Mouse (Mus musculus) right cerebral cortex, postnatal 14 days (tissue): Measurements from ENCODE around the gene Nudt14.

Source experiments
- DNase-seq: peaks from one replicate; pipeline ENCODE4 v3.0.0; 2022

Gene Nudt14

DNA sequence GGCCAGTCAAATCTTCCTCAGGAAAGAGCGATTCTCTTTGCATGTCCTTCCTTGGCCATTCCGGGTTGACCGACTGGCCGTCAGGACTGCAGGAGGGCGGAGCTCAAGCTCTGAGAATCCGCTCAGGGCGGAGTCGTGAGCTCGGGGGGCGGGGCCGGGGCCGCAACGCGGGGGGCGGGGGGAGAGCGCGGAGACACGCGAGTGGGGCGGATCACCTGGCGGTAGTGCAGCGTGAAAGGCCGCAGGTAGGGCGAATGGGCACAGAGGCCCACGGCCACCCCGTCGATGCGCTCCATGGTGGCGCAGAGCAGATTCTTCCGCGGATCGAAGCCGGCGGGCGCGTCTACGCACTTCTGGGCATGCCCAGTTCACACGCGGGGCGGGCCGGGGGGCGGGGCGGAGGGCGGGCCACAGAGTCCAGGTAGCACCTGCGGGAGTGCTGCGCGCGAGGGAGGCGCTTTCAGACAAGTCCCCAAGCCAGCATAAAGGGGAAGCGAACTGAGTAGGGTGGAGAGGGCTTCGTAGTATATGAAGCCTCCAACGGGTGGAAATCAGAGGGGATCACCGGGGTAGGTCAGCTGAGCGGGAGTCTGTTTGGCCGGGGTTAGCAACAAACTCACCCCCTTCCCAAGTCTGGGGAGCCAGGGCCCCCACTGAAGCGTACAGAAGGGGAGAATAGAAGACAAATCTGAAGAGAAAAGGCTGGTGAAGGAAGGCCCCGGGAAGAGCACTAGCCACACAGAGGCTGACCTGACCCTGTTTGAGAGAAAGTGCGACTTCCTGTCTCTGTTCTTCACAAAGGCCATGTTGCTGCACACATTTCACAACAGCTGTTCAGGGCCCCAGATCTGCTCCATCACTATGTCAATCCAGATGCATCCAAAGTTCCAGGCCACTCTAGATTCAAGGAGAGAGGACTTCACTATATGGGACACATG, at the start of gene Nudt14:
Nudt14 (minus strand) TSS at position 349 of the 938 bp plus-strand sequence.
- DNase-seq, result peak; percentile 60

DNA sequence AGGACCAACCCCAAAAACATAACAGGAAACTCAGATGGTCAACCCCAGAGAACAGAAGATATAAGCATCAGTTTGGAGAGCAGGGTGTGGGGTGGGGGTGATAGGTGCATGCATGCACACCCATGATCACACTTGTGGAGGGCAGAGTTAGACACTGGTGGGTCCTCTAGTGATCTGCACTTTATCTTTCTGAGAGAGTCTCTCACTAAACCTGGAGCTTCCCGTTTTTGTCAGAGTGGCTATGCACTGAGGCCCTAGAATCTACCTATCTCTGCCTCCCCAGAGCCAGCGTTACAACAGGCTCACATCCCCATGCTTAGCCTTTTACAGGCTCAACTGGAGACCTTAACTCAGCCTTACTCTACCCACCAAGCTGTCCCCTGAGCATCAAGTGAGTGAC, 49.5 kb upstream of the Nudt14 start:
- DNase-seq, result no peak

DNA sequence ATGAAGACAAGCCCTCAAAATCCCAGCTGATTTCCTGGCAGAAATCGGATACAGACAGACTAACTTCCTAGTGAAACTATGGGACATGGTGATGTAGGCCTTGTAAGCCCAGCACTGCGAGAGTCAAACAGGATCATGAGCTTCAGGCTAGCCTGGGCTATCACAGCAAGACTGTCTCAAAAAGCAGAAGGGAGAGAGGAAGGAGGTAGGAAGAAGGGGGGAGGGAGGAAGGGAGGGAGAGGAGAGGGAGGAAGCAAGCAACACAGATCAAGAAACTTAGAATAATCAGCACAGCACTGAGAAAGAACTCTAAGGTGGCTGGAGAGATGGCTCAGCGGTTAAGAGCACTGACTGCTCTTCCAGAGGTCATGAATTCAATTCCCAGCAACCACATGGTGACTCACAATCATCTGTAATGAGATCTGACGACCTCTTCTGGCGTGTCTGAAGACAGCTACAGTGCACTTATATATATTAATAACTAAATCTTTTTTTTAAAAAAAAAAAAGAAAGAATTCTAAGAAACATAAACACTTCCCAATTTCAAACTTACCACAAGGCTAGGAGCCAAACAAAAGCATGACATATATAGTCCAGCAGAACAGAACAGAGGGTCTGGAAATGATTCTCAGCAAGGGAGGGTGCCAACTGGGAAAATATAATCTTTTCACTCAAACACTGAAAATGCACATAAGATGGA, 48.9 kb upstream of the Nudt14 start:
- no peak for DNase-seq

DNA sequence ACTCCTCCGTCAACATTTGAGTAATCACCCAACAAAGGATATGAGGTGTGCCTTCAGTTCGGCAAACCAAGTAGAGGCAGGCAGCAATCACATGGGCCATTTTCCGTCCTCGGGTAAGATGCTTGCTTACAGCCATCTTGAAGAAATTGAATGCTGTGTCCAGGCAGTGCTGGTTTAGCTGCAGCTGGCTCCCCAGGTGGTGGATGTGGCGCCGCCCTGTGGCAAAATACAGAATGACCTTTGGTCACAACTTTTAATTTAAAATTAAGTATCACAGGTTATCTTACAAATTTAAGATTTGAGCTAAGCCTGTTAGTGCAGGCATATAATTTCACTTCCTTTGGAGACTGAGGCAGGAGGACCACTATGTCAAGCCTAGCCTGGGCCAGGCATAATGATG, 46.0 kb upstream of the Nudt14 start:
- DNase-seq, result no peak

DNA sequence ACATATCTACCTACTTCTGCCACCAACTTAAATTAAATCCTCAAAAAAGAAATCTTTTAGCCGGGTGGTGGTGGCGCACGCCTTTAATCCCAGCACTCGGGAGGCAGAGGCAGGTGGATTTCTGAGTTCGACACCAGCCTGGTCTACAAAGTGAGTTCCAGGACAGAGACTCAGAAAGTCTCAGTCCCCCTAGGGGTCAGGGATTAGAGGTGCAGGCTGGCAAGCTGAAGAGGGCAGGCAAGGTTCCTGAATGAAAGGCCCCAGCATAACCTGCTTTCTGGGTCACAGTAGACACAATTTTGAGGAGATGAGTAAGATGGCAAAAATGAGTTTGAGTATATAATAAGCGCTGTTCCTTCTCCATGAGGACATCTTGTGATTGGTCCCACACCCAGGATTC, 43.4 kb upstream of the Nudt14 start:
- no peak for DNase-seq

DNA sequence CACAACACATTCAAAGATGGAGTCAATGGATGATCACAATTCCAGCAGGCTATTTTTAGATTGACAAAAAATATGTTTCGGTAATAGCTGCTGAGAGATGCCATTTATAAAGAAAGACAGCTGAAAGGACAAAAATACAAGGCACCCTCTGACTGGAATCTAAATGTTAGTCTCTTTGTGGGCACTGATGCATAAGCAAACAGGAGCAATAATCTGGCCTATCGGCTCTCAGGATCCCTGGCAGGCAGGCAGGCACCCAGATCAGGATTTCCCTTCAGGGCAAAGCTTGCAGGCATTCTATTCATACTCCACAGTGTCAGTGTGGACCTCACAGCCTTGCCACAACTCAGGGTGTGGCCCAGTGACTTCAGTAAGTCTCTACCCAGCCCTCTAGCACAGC, 40.1 kb upstream of the Nudt14 start:
- DNase-seq, result no peak

DNA sequence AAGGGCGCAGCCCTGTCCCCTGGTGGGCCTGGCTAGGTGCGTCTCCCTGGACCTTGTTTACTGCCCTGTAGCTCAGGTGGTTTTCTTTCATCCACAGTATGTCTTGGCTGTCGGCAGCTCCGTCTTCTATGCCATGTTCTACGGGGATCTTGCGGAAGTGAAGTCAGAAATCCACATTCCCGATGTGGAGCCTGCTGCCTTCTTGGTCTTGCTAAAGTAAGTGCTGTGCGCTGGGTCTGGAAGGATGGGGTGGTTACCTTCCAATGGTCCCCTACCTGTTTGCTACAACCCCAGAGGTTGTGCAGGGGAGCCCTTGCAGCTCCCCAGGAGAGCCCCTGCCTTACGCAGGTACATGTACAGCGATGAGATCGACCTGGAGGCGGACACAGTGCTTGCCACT, 35.2 kb upstream of the Nudt14 start:
- no peak for DNase-seq

DNA sequence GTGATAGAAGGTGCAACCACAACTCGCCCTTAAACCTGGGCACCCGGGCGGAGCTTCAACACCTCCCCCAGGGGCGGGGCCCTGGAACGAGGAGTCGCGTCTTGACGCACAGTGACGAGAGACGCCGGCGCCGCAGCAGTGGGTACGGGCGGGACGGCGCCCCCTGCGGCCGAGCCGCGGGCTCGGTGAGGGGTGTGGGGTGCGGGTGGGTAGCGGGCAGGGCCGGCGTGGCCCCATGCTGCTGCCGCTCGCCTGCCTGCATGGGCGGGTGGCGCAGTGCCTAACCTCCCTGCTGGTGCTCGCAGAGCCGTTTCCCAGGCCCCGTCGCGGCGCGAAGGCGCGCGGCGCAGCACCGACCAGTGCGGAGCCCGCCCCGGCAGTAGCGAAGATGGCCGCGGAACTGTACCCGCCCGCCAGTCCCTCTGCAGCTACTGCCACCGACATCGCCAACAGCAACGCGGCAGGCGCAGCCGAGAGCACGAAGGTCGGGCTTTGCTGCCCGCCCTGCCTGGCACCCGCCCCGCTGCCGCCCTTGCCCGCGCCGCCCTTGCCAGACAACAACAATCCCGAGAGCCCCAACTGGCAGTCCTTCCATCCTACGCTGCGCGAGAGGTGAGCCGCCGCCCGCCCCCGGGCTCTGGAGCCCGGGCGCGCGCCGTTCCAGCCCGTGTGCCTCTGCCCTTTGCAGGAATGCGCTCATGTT, 34.6 kb upstream of the Nudt14 start, which contains the start of gene Btbd6:
Btbd6 (plus strand) TSS at position 112 of the 703 bp plus-strand sequence.
- DNase-seq, result peak; percentile 90

DNA sequence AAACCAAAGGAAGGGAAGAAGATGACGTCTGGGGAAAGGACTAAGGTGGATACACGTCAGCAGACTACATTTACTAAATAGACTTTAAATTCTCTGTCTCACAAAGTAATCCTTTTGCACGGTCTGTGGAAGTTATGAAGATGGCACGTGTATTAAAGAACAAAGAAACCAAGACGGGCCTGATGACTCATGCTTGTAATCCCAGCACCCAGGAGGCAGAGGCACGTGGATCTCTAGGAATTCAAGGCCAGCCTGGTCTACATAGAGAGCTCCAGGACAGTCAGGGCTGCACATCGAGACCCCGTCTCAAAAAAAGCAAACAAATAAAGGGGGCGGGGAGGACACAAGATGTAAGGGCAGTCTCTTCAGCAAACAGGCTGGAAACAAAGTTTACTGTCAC, 32.8 kb upstream of the Nudt14 start:
- no peak for DNase-seq

DNA sequence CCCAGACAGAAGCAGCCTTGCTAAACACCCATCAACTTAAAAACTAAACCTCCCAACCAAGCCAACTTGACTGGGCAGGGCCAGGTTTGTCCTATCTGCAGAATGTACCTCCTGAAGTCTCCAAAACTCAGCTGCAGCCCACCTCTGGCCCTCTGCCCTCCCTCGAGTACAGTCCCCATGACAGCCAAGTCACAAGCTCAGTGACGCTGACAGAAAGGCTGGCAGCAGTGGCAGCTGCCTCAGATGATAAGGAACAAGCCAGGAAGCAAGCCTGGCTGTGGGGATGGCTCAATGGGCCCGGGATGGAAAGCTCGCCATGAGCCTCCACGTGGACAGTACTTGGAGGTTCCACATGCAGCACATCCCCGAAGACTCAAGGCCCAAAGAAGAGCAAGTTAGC, 27.7 kb upstream of the Nudt14 start:
- DNase-seq, result no peak

DNA sequence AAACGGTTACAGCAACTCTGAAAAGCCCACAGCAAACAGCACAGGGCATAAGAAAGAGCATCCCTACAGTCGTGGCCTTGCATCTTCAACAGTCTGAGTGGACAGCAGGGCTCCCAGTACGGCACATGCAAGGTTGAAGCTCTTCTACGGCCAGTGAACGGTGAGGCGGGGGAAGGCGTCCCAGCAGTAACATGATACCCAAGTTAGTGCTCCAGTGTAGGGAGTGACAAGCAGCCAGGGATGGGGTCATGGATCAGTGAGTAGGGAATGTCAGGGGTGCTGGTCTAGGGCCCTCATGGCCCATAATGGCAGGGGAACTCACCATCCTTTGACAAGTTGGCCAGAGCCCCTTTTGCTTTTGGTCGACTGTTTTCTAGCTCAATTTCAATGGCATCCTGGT, 27.0 kb upstream of the Nudt14 start:
- DNase-seq, result no peak

DNA sequence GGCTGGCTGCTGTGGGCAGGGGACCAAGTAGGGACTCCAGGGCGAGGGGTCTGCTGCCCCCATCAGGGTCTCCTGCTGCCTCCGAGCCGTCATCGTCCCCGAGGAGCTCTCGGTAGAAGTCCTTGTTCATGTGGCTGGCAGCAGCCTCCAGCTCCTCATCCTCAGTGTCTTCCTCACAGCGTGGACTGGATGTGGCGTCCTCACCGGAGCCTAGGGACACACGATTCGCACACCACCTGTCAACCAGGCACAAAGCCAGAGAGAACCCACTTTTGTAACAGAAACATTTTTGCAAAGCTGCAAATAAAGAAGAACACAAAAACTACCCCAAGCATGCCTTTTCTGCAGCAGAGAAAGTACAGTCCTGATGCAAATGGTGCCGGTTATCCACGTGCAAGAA, 23.9 kb upstream of the Nudt14 start:
- DNase-seq, result no peak

DNA sequence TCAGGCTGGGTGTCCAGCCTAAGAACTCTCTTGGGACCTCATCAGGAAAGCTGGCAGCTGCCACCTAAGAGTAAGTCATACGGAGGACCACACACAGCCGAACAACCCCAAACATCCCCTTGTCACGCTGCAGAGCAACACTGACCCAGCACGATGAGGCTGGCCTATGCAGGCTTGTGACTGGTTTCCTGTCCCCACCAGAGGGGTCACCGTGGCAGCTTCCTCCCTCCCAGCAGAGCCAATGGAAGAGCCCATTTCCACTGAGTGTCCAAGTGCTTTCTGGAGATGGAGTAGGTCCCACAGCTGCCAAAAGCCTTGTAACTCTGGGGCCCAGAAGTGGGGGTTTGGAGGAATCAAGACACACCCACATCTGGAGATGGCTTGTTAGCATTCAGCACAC, 19.9 kb upstream of the Nudt14 start:
- no peak for DNase-seq

DNA sequence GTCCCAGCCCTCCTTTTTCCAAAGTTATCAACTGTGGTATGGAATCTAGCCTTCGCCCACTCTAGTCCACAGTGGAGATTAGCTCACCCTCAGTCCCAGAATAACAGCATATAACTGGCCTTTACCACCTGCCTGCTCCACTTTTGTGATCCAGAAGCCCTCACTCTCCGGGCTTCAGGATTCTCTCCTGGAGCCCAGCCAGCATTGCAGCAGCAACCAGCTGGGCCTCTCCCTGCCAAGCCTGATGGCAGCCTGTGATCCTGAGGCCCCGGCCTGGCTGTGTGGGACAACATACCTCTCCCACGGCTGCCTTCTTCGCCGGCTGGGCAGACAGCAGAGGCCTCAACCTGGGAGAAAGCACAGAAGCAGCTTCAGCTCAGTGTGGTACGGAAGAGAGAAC, 19.5 kb upstream of the Nudt14 start:
- no peak for DNase-seq

DNA sequence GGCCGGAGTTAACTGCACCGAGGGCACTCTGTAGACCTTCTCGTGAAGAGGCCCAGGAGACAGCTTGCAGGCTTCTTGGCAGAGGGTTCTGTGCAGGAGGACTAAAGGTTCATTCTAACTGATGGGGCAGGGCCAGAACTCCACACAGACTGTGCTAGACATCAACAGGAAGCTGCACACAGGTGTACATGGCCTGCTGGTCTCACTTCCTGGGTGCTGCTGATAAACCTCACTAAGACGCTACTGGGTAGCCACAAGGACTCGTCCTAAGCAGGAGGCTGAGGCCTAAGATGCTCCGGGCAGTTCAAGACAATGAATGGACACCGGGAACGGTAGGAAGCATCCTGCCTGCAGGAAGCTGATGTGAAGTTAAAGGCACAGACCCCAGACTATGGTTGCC, 17.5 kb upstream of the Nudt14 start:
- DNase-seq, result no peak

DNA sequence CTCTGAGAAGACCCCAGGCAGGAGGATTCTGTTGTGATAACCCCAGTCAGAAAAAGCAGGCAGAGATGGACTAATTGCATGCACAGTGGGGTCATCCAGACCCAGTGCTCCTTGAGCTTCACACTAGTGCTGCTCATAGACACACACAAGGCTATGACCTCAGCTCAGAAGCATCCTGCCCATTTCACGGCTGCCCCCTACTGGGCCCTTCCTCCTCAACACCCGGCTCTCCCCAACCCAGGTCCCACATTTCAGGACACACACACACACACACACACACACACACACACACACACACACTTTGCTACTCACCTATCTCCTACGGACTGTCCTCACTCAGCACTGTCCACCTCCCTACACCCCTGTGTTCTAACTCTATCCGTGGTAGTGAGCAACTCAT, 16.4 kb upstream of the Nudt14 start:
- DNase-seq, result peak; percentile 55

DNA sequence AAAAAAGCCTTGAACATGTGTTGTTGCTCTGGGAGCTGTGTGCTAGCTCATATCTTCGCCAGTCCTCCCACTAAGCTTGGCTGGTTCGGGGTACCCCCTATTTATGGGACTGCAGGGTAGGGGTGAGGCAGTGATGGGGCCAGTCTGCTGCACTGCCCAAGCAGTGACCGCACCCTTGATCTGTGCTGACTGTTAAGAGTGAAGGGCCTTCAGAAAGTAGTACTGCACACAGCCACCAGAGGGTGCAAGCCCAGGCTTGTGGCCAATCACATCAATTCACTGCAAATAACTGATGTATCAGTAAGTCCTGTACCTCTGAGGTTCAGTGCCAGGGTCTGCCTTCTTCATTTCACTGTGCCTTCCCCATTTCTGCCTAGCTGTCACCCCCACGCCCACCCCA, 13.9 kb upstream of the Nudt14 start:
- DNase-seq, result peak; percentile 75

DNA sequence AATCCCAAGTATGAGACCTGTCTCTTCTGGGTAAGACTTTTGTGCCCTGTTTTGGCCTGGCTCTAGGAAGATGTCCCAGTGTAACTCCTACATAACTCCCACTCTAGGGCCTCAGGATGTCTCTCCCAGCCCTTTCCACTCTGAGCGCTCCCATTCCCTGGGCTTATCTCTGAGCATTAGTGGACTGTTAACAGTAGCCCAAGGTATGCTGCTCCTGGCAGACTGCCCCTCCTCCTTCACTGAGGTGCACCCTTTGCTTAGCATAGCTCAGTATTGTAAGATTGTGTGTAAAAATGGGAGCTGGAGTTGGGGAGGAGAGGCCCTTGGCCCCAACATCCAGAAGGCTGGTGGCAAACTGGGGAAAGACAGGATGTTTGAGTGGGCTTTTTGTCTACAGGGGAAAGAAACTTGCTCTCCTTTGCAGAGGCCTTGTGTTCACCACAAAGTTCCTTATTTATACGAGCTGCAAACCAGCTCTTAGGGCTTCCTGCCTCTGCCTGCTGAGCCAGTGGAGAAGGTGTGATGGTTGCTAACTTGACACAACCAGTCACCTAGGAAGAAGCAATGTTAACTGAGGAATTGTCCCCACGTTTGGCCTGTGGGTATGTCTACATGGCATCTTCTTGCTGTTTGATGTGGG, 11.1 kb upstream of the Nudt14 start:
- DNase-seq, result no peak

DNA sequence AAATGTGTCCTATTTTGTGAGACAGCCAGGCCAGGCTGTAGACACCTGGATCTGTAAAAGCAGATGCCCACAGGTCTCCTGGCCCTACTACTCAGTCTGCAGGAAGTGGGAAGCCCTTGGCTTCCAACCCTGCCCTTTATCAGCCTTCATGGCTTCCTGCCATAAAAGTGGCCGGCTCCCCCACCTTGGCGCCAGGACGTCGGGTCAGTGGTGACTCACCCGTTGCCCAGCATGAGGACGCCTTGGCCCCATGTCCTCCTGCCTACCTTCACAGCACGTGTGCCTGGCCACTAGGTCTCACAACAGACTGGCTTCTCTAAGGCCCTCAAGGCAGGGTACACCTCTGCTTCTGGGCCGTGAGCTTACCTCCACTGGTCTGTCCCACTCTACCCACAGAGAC, 10.5 kb upstream of the Nudt14 start:
- no peak for DNase-seq

DNA sequence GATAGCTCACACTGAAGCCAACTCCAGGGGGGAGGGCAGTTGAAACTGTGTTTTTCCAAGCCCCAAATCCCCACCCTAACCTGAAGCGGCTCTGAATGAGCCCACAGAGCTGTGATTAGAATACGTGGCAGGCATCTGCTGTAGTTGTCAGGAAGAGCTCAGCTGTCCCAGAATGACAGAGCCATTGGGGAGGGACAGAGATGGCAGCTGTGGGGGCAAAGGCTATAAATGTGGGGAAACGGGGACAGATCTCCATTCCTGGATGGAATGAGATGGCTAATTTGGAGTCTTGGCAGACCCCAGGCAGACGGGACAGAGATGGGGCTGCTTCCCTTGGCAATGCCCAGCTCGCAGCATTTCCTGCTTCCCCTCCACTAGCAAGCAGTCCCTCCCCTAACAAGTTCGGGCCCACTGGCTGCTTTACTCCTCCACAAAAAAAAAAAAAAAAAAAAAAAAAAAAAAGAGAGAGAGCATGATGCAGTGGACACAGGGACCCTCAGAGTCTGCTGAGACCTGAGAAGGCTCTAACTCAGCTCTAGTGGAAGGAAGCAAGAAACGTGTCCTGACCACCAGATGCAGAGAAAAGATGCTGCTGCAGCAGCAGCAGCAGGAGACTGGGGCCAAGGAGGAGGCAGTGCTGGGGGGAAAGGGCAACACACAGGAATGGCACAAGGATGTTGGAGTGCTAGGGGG, 9.4 kb upstream of the Nudt14 start:
- no peak for DNase-seq

DNA sequence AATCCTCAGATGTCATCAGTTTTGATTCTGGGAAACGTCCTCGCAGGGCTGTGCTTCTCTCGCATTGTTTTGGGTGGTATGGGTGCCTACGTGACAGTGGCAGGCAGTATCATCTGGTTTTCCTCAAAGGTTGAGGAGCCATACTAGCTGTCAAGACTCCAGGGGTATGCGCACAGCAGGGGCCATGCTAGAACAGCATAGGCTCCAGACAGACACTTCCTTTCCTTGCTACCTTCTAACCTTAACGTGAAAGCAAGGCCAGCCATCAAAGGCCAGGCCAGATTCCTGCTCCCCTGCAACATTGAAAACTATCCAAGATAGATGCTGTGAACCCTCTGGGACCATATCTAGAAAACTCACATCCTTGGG, 8.8 kb upstream of the Nudt14 start:
- DNase-seq, result no peak

DNA sequence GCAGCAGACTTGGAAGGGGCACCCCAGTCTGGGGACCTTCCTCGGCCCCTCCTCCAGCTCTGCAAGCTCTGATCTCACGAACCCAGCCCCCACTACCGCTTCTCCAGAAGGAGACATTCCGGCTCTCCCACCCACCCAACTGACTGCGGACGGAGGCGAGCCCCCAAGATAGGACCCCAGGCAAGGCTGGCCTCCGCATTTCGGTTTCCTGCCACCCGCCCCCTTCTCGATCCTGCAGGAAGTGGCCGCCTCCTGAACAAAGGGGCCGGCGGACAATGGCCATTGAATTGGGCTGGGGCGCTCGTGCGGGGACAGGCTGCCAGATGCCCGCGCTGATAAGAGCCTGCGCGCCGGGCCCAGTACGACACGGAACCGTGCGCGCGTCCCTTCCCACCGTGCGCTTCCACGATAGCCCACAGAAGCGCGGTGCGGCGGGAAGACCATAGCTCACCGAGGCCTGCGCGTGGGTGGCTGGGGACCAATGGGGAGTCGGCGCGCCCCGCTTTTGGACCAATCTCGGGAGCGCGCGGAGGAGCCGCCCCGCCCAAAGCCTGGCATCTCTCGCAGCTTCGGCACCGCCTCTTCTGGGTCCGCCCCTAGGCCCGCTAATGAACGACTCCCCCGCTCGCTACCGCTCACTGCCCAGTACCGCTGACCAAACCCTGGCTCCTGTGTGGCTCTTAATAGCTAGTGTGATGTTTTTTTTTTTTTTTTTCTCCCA, 8.3 kb upstream of the Nudt14 start:
- DNase-seq, result peak; percentile 95
